Mouse (Mus musculus): Measurements from ENCODE around the gene Klra5. TPM values are rescaled to one million over a fixed set of nuclear protein-coding genes. Genes with fewer than 3 reads are reported as not detected.
"Not testable (repeated sequence)": the region's sequence is repeated elsewhere in the genome, so short reads cannot be mapped to it uniquely, and the experiment has no call there.

Gene Klra5
- not detected for total RNA-seq (2021)
- long read RNA-seq, experiment 1: 0 reads
- long read RNA-seq, experiment 2: 0 reads

GRCm38 (mm10) chr6:129917476-129917946 is at the start of gene Klra5:
Gene Klra5, minus strand, starts transcription at chr6:129917650.
- not testable (repeated sequence) for DNase-seq (ENCODE audit: low spot score in 2 of 2)

- no peak for DNase-seq (ENCODE audit: low spot score in 2 of 2)
These were observed 454 bp downstream of the Klra5 start for GRCm38 (mm10) chr6:129916996-129917395.

- no peak for DNase-seq (ENCODE audit: low spot score in 2 of 2)
These were observed 34.9 kb downstream of the Klra5 start for GRCm38 (mm10) chr6:129882525-129882924.

- DNase-seq (ENCODE audit: low spot score in 2 of 2): no peak
These were observed 40.9 kb downstream of the Klra5 start, which contains the start of gene Klra17 for GRCm38 (mm10) chr6:129876549-129876948. Gene Klra17, minus strand, starts transcription at chr6:129876672.

- DNase-seq (ENCODE audit: low spot score in 2 of 2): not testable (repeated sequence)
These were observed 55.1 kb downstream of the Klra5 start, which contains the start of gene Gm17631 for GRCm38 (mm10) chr6:129862349-129862748. Gene Gm17631, plus strand, starts transcription at chr6:129862649.

Other genes starting within 250 kb of the Klra5 start
- gene Klrc1, start 238.7 kb downstream of the Klra5 start, total RNA-seq (2021): not detected
- gene Klri1, start 200.5 kb downstream of the Klra5 start, total RNA-seq (2021): not detected
- not detected for gene Klri2, start 177.2 kb downstream of the Klra5 start, total RNA-seq (2021)
- gene Gm156, start 133.4 kb downstream of the Klra5 start, total RNA-seq (2021): not detected
- gene Gm17631, start 55.0 kb downstream of the Klra5 start, total RNA-seq (2021): not detected
- gene Klra17, start 41.0 kb downstream of the Klra5 start, total RNA-seq (2021): not detected
- not detected for gene Klra6, start 109.3 kb upstream of the Klra5 start, total RNA-seq (2021)
- not detected for gene Klra4, start 149.6 kb upstream of the Klra5 start, total RNA-seq (2021)
- gene Klra8, start 212.2 kb upstream of the Klra5 start, total RNA-seq (2021): not detected

All from left cerebral cortex, adult 18-20 months (tissue).